Mouse (Mus musculus): ENCODE data around the gene Obscn.

DNA sequence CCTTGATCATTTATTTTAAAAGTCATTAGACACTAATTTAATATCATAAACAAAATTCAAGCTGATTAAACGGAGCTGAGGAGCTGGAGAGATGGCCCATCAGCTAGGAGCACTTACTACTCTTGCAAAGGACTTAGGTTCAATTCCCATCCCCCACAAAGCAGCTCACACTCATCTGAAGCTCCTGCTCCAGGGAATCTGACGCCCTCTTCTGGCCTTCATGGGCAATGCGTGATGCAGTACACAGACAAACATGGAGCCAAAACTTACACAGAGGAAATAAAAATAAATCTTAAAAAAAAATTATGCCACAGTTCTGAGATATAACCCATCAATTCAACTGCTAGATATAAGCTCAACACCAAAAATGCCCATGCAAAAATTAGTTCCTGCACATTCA lies 15.5 kb upstream of the Obscn start:
- TF ChIP-seq CTCF (IDR thresholded peaks at IDR 0.05; ENCODE audit: low read depth): peak; percentile 58
- no peak for TF ChIP-seq EP300 (IDR thresholded peaks at IDR 0.05; ENCODE audit: low read depth)

Data from liver, postnatal 0 days (tissue).